ENCODE assay signal across 10 mouse cellular contexts in the genomic region with DNA sequence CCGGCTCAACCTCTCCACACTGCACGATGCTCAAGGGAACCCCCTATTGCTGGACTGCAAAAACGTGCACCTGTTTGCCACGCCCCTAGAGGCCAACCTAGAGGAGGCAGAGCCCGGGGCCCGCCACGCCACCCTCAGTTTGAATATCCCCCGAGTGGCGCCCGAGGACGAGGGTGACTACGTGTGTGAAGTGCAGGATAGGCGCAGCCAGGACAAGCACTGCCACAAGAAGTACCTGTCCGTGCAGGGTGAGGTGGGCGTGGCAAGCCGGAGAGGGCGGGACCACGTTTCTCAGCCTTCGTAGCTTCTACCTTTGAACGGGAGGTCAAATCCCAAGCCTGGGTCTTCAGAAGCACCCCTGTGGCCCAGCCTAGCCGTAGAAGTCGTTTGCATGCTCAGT. TPM values are rescaled to one million over a fixed set of nuclear protein-coding genes. Genes with fewer than 3 reads are reported as not detected.
A peak's percentile ranks its signal among the peaks of the same experiment; 100 is the strongest.
DNase-seq lines count a peak whose midpoint lies in the region; ATAC-seq and TF ChIP-seq lines count a peak whose summit lies in the region.
"Had no signal": no experiment of that assay in that cellular context is flagged by ENCODE, and none has a peak within 500 bp of the region (broad histone marks: within the 10 kb centered on the region; RNA-seq: fewer than 3 reads in every experiment).

No protein-coding gene starts in this region.

- H3K4me2 ChIP-seq in embryonic facial prominence, embryonic 15.5 days (replicated peaks), result peak overlapping the region; percentile 32
- H3K4me2 ChIP-seq in intestine, embryonic 15.5 days (replicated peaks), result peak overlapping the region; percentile 68
- peak overlapping the region; percentile 41 for H3K4me2 ChIP-seq in neural tube, embryonic 14.5 days (ENCODE audit: low read depth, low read length)

- H3K36me3 ChIP-seq in embryonic facial prominence, embryonic 15.5 days, result no peaks in the 10 kb centered on the region
- no peaks in the 10 kb centered on the region for H3K36me3 ChIP-seq in intestine, embryonic 15.5 days
- H3K36me3 ChIP-seq in neural tube, embryonic 14.5 days (ENCODE audit: control insufficient read depth, insufficient read depth, low read length), result no peaks in the 10 kb centered on the region

- H3K27me3 ChIP-seq in embryonic facial prominence, embryonic 15.5 days, result peaks cover 59% of the 10 kb centered on the region
- H3K27me3 ChIP-seq in intestine, embryonic 15.5 days (replicated peaks), result peaks cover 41% of the 10 kb centered on the region
- H3K27me3 ChIP-seq in neural tube, embryonic 14.5 days (ENCODE audit: control insufficient read depth, insufficient read depth, low read length), result peaks cover 16% of the 10 kb centered on the region
- no peaks in the 10 kb centered on the region for H3K27me3 ChIP-seq in cerebellum, adult 2 months (ENCODE audit: control insufficient read depth, insufficient read depth, low read length)

- H3K9me3 ChIP-seq in embryonic facial prominence, embryonic 15.5 days (replicated peaks), result no peaks in the 10 kb centered on the region
- no peaks in the 10 kb centered on the region for H3K9me3 ChIP-seq in intestine, embryonic 15.5 days
- H3K9me3 ChIP-seq in neural tube, embryonic 14.5 days (ENCODE audit: control insufficient read depth, low read length), result no peaks in the 10 kb centered on the region

- no peak overlapping the region for H3K9ac ChIP-seq in embryonic facial prominence, embryonic 15.5 days
- H3K9ac ChIP-seq in intestine, embryonic 15.5 days, result no peak overlapping the region
- H3K9ac ChIP-seq in neural tube, embryonic 14.5 days (replicated peaks; ENCODE audit: low read depth, low read length), result no peak overlapping the region

- no peak for ATAC-seq in embryonic facial prominence, embryonic 15.5 days (ENCODE audit: insufficient number of reproducible peaks, low FRiP score, low TSS enrichment, low read depth)
- ATAC-seq in intestine, embryonic 15.5 days, result peak; percentile 72
- 0 out of 2 replicates have a peak, but pooled peaks have one; percentile 39 for ATAC-seq in neural tube, embryonic 14.5 days (ENCODE audit: low read depth)

- TF ChIP-seq CTCF in left cerebral cortex, adult 2 months (IDR thresholded peaks at IDR 0.05), result no peak; the same call in 1 of the 2 replicates
- TF ChIP-seq CTCF in cerebellum, adult 2 months (IDR thresholded peaks at IDR 0.05; ENCODE audit: borderline replicate concordance, insufficient read depth, low read depth, low read length), result no peak

- no peak for DNase-seq in left cerebral cortex, adult 2 months (ENCODE audit: extremely low spot score in 1 of 2, low spot score in 2 of 2)
- DNase-seq in left cerebral cortex, postnatal 14 days (ENCODE audit: low spot score in 2 of 2), result no peak
- DNase-seq in retina, postnatal 1 day, result no peak
- DNase-seq in gastrocnemius, postnatal 10 days, result no peak
- no peak for DNase-seq in cerebellum, adult 2 months
- DNase-seq: cerebellum, adult 18-20 months; gastrocnemius, postnatal 14 days had no signal

- no peak overlapping the region for H3K27ac ChIP-seq in left cerebral cortex, adult 2 months
- no peak overlapping the region for H3K27ac ChIP-seq in embryonic facial prominence, embryonic 15.5 days (replicated peaks)
- H3K27ac ChIP-seq in intestine, embryonic 15.5 days, result no peak overlapping the region
- no peak overlapping the region for H3K27ac ChIP-seq in neural tube, embryonic 14.5 days (ENCODE audit: low read depth, low read length)
- H3K27ac ChIP-seq in cerebellum, adult 2 months (ENCODE audit: insufficient read depth, low read length), result no peak overlapping the region

- WGBS in embryonic facial prominence, embryonic 15.5 days, result 8% methylated on average over 22 of the region's 22 CpGs
- WGBS in intestine, embryonic 15.5 days, result 6% methylated on average over 22 of the region's 22 CpGs
- 6% methylated on average over 22 of the region's 22 CpGs for WGBS in neural tube, embryonic 14.5 days
- WGBS in cerebellum, adult 2 months, result 5% methylated on average over 22 of the region's 22 CpGs

- peaks cover 10% of the 10 kb centered on the region; the same call in 1 of the 2 replicates for H3K4me1 ChIP-seq in embryonic facial prominence, embryonic 15.5 days
- peaks cover 6% of the 10 kb centered on the region; the same call in 1 of the 2 replicates for H3K4me1 ChIP-seq in intestine, embryonic 15.5 days (replicated peaks)
- H3K4me1 ChIP-seq in neural tube, embryonic 14.5 days (ENCODE audit: control insufficient read depth, insufficient read depth, low read length), result no peaks in the 10 kb centered on the region
- H3K4me1 ChIP-seq in cerebellum, adult 2 months (ENCODE audit: control insufficient read depth, insufficient read depth, low read length), result no peaks in the 10 kb centered on the region; the same call in 1 of the 2 replicates

- no peak for TF ChIP-seq POLR2A in cerebellum, adult 2 months (IDR thresholded peaks at IDR 0.05; ENCODE audit: borderline replicate concordance, insufficient read depth, low read length)

- intact Hi-C loops in left cerebral cortex, adult 2 months (cut with DNase I), result no loop called here
- intact Hi-C loops in left cerebral cortex, postnatal 14 days (cut with DNase I), result no loop called here

- H3K4me3 ChIP-seq in left cerebral cortex, adult 2 months, result peak overlapping the region; percentile 11
- H3K4me3 ChIP-seq in embryonic facial prominence, embryonic 15.5 days (replicated peaks), result peak overlapping the region; percentile 21
- H3K4me3 ChIP-seq in intestine, embryonic 15.5 days (replicated peaks), result peak overlapping the region; percentile 23
- no peak overlapping the region for H3K4me3 ChIP-seq in neural tube, embryonic 14.5 days (ENCODE audit: low read depth, low read length)
- H3K4me3 ChIP-seq in cerebellum, adult 2 months (replicated peaks; ENCODE audit: insufficient read depth, low read depth, low read length), result no peak overlapping the region

RNA-seq across cellular contexts. Expression of gene Flt4, which starts 25.0 kb away (rescaled TPM):
- 1 to 10 TPM; 2.4 TPM for total RNA-seq in left cerebral cortex, adult 2 months (2021)
- 1 to 10 TPM; 3.2 to 3.6 TPM for total RNA-seq in left cerebral cortex, postnatal 14 days (2021)
- 5.5 and 5.9 TPM in 2 replicates for polyA plus RNA-seq in embryonic facial prominence, embryonic 15.5 days (2015; fragmentation: Nextera tagmentation; extraction: Ambion mirVana)
- 4.5 TPM in 2 replicates for polyA plus RNA-seq in intestine, embryonic 15.5 days (2015; fragmentation: Nextera tagmentation; extraction: Ambion mirVana)
- polyA plus RNA-seq in neural tube, embryonic 14.5 days (2014; fragmentation: Nextera tagmentation; extraction: Ambion mirVana), result 1.5 and 2.3 TPM in 2 replicates
- 1 to 10 TPM; 4.2 to 5.8 TPM for total RNA-seq in gastrocnemius, postnatal 10 days (2021)
- polyA plus RNA-seq in cerebellum, adult 2 months (2012; rRNA removed), result 2.2 and 2.3 TPM in 2 replicates

RNA-seq across cellular contexts. Expression of gene Scgb3a1, which starts 29.3 kb away (rescaled TPM):
- not detected for total RNA-seq in left cerebral cortex, adult 2 months (2021)
- total RNA-seq in left cerebral cortex, postnatal 14 days (2021), result not detected
- not detected in 2 replicates for polyA plus RNA-seq in embryonic facial prominence, embryonic 15.5 days (2015; fragmentation: Nextera tagmentation; extraction: Ambion mirVana)
- not detected in 2 replicates for polyA plus RNA-seq in intestine, embryonic 15.5 days (2015; fragmentation: Nextera tagmentation; extraction: Ambion mirVana)
- not detected in 2 replicates for polyA plus RNA-seq in neural tube, embryonic 14.5 days (2014; fragmentation: Nextera tagmentation; extraction: Ambion mirVana)
- not detected for total RNA-seq in gastrocnemius, postnatal 10 days (2021)
- polyA plus RNA-seq in cerebellum, adult 2 months (2012; rRNA removed), result 0.40 TPM in 1 of 2 replicates, not detected in the other
- total RNA-seq: gastrocnemius, postnatal 14 days had no signal

Comparison
In these comparisons a context has a peak if more than half of its experiments do, and no peak if none do; other contexts are left out.
1. H3K4me3 ChIP-seq: peak in left cerebral cortex, adult 2 months (single experiment), embryonic facial prominence, embryonic 15.5 days (single experiment) and intestine, embryonic 15.5 days (single experiment); none in neural tube, embryonic 14.5 days (single experiment) and cerebellum, adult 2 months (single experiment).
2. Peak in every context shown above with its lines, with median percentiles within 50 percentile points of each other: H3K4me2 ChIP-seq.